Mouse (Mus musculus): ENCODE data around the gene Ube2d1. TPM values are rescaled to one million over a fixed set of nuclear protein-coding genes. Genes with fewer than 3 reads are reported as not detected.

Ube2d1 gene
- polyA plus RNA-seq, 1 experiment from 2014 or later = 53.5 TPM

DNA sequence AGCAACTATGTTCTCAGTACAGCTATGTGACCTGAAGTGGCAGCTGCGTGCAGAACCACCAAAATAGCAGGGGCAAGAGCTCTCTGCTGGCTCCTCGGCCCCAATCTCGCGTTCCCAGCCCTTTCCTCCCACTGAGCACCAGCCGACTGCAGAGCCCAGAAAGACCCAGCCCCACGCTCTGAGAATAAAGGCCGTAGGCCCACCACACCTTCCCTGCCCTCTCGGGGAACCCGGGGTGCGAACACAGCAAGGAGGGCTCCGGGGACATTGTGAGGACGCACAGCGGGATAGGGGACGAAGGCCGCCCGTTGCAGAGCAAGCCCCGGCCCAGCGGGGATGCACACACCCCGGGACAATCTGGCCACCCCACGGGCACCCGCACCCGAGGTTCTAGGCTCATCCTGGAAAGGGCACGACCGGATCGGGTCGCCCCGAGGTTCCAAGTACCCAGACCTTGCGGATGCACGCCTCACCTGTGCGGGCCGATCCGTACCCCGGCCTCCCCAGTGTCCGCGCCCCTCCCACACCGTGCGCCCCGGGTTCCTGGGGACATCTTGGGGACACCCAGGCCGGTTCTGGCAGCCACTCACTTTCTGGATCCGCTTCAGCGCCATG, 444 bp downstream of the Ube2d1 start:
- peak overlapping the region; percentile 2; the same call in 1 of the 2 replicates for H3K27ac ChIP-seq
- no peaks in the 10 kb centered on the region for H3K36me3 ChIP-seq
- peak; percentile 78 for ATAC-seq (ENCODE audit: borderline replicate concordance, extremely low read depth, low FRiP score, low TSS enrichment)
- peak overlapping the region; percentile 84 for H3K4me2 ChIP-seq
- peak overlapping the region; percentile 98 for H3K4me3 ChIP-seq
- no peaks in the 10 kb centered on the region for H3K9me3 ChIP-seq
- peaks cover 11% of the 10 kb centered on the region; the same call in 1 of the 2 replicates for H3K4me1 ChIP-seq
- peak overlapping the region; percentile 92 for H3K9ac ChIP-seq
- H3K27me3 ChIP-seq = no peaks in the 10 kb centered on the region; the same call in 1 of the 2 replicates
- under 1% methylated on average over 41 of the region's 41 CpGs for WGBS

DNA sequence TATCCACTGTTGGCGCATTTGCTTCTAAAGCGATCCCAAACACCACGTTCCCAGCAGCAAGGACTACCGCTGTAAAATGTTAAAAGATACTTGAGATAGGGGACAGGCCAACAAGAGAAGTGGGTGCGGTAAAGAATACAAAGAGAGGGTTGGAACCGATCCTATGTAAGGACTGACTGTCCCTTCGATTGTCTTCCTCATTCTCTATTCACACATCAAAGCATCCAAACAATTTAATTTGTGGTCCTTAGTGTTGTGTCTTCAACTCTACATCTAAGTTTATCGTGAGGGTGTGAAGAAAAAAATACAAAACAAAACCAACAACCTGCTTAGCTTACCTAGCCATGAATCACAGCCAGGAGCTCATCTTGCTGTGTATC, 941 bp downstream of the Ube2d1 start:
- no peaks in the 10 kb centered on the region for H3K9me3 ChIP-seq
- H3K27me3 ChIP-seq = no peaks in the 10 kb centered on the region; the same call in 1 of the 2 replicates
- H3K27ac ChIP-seq = no peak overlapping the region
- peaks cover 11% of the 10 kb centered on the region; the same call in 1 of the 2 replicates for H3K4me1 ChIP-seq
- H3K36me3 ChIP-seq = no peaks in the 10 kb centered on the region
- H3K4me2 ChIP-seq = peak overlapping the region; percentile 84
- ATAC-seq (ENCODE audit: borderline replicate concordance, extremely low read depth, low FRiP score, low TSS enrichment) = no peak
- peak overlapping the region; percentile 92 for H3K9ac ChIP-seq
- 8% methylated on average over 8 of the region's 8 CpGs for WGBS
- peak overlapping the region; percentile 98 for H3K4me3 ChIP-seq

DNA sequence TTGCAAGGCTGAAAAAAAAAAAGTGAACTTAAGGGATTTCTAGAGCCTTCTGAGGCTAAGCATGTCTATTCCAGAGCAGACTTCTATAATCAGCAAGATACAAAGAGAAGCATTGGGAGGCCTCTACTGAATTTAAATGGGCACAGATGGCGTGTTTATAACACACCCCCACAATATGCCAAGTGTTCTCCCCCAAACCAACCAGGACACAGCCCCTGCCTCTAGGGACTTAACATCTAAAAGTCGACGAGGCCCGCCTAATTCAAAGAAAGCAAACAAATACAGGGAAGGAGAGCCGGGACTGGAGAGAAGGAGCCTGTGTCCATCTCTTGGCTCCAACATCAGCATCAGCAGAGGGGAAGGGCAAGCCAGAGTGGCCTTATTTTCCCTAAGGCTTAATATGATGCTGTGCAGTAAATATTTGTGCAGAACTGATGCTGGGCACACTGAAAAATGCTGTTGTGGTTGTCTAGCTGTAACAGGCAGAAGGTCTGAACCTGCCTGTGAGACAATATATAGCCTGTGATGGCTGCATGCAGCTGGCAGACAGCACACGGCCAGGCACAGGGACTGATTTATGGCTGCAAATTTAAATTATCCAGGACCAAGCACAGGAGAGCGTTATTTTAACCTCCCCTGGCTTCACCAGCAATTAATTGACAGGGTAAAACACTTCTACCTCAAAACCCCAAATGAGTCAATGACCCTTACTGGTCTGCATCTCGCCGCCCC, 11.9 kb downstream of the Ube2d1 start:
- Histone ChIP-seq H3K9me3 (no peaks in the 10 kb centered on the region), H3K36me3 (no peaks in the 10 kb centered on the region), H3K4me2 (no peak overlapping the region), H3K4me1 (no peaks in the 10 kb centered on the region), H3K27me3 (no peaks in the 10 kb centered on the region), H3K9ac (no peak overlapping the region), H3K27ac (no peak overlapping the region), H3K4me3 (no peak overlapping the region)
- no peak for ATAC-seq (ENCODE audit: borderline replicate concordance, extremely low read depth, low FRiP score, low TSS enrichment)
- WGBS = 53% methylated on average over 9 of the region's 9 CpGs

DNA sequence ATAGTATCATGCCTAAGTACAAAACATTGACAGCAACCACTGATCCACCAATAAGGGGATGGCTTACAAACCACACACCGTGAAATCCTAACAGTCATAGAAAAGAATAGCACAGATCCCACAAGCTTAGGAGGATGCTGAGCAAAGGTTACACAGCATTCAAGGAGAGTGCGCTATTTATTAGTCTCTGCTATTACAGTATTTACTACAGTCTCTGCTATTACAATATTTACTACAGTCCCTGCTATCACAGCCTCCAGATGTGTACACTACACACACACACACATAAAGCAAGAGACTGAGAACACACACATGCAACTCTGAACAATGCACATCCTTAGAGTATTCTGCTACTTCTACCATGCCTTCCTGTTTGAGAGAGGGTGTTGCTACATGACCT, 17.1 kb downstream of the Ube2d1 start:
- H3K27ac ChIP-seq = no peak overlapping the region
- H3K4me3 ChIP-seq = no peak overlapping the region
- H3K36me3 ChIP-seq = no peaks in the 10 kb centered on the region
- H3K9ac ChIP-seq = no peak overlapping the region
- no peak overlapping the region for H3K4me2 ChIP-seq
- no peak for ATAC-seq (ENCODE audit: borderline replicate concordance, extremely low read depth, low FRiP score, low TSS enrichment)
- 82% methylated on average over 2 of the region's 2 CpGs for whole genome bisulfite sequencing
- no peaks in the 10 kb centered on the region for H3K4me1 ChIP-seq
- no peaks in the 10 kb centered on the region for H3K27me3 ChIP-seq
- H3K9me3 ChIP-seq = no peaks in the 10 kb centered on the region

DNA sequence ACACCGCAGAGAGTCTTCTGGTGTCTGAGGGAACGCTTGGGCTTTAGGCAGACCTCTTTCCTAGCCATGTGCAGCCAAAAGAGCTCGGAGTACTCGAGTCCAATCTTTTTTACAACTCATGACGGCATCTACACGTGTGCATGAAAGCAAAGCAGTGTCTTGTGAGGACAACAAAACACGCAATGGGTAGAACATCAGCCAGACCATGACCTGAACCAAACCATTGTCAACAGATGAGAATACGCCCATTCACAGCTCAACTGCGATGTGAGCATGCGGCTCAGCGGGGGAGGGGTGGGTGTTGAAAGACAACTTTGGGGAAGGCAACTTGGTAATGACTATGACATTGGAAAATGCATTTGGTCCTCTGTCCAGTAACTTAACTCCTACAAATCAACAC, 17.6 kb downstream of the Ube2d1 start:
- H3K9me3 ChIP-seq = no peaks in the 10 kb centered on the region
- no peak overlapping the region for H3K4me3 ChIP-seq
- ATAC-seq (ENCODE audit: borderline replicate concordance, extremely low read depth, low FRiP score, low TSS enrichment) = no peak
- H3K4me1 ChIP-seq = no peaks in the 10 kb centered on the region
- no peaks in the 10 kb centered on the region for H3K27me3 ChIP-seq
- WGBS = 80% methylated on average over 11 of the region's 11 CpGs
- H3K9ac ChIP-seq = no peak overlapping the region
- no peak overlapping the region for H3K4me2 ChIP-seq
- no peak overlapping the region for H3K27ac ChIP-seq
- H3K36me3 ChIP-seq = no peaks in the 10 kb centered on the region

DNA sequence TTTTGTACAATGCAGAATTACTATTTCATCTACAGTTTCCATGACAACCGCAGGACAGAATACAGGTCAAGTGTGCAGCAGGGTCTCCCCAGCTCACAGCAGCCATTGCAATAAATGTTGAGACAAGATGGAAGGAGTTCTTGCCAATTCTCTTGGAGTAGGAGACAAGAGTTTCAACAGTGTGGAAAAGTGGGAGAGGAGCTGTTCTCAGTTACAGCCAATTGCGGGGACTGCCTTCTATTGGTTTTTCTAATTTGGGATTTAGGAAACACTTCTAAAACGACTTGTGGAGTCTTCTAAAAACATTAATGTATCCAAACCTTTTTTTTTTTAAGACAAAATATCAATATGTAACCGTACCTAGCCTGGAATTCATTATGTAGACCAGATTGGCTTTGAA, 20.0 kb downstream of the Ube2d1 start:
- Histone ChIP-seq H3K4me2 (no peak overlapping the region), H3K27ac (no peak overlapping the region), H3K27me3 (no peaks in the 10 kb centered on the region), H3K36me3 (0 out of 2 replicates have a peak, but pooled peaks cover 8% of the 10 kb centered on the region), H3K9me3 (no peaks in the 10 kb centered on the region), H3K9ac (no peak overlapping the region), H3K4me3 (no peak overlapping the region), H3K4me1 (no peaks in the 10 kb centered on the region)
- no peak for ATAC-seq (ENCODE audit: borderline replicate concordance, extremely low read depth, low FRiP score, low TSS enrichment)
- 81% methylated on average over 4 of the region's 4 CpGs for WGBS

DNA sequence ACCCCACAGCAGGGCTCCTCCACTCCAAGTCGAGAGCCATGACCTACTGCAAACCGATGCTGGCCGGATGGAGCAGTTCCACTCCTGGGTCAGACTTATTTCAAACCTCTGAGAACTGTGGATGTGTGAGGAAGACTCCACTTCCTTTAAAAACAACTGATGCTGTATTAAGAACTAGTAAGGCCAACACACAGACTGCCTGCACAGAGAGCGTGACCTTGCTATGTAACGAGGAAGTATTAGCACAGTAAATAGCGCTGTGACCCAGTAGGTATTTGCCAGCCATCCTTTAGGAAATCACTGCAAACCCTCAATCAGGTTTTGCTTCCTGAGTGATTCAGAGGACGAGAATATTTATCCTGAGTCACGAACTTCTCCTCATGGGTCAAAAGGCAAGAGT, 23.4 kb downstream of the Ube2d1 start:
- Histone ChIP-seq H3K27me3 (no peaks in the 10 kb centered on the region), H3K4me3 (no peak overlapping the region), H3K36me3 (peaks cover 17% of the 10 kb centered on the region), H3K9me3 (no peaks in the 10 kb centered on the region), H3K27ac (no peak overlapping the region), H3K4me2 (no peak overlapping the region), H3K4me1 (no peaks in the 10 kb centered on the region), H3K9ac (no peak overlapping the region)
- no peak for ATAC-seq (ENCODE audit: borderline replicate concordance, extremely low read depth, low FRiP score, low TSS enrichment)
- 65% methylated on average over 8 of the region's 8 CpGs for WGBS

DNA sequence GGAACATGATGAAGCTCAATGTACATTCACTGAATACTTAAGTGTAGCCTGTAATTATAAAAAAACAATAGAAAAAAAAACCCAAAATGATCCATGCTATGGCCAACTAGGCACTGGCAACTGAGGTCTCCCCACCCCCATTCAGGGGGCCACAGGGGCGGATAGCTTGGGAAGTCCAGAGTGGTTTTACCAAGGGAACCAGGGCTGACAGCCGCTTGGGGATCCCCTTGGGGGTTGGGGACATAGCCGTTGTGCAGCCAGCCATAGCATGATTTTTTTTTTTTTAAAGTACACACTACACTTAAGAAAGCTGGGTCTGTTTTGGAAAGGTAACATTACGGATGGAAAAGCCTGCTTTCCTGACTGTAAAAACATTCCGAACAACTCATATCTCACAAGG, 26.1 kb downstream of the Ube2d1 start:
- Histone ChIP-seq H3K9ac (no peak overlapping the region), H3K4me2 (no peak overlapping the region), H3K9me3 (no peaks in the 10 kb centered on the region), H3K4me3 (no peak overlapping the region), H3K27ac (no peak overlapping the region), H3K27me3 (no peaks in the 10 kb centered on the region), H3K4me1 (no peaks in the 10 kb centered on the region), H3K36me3 (peaks cover 27% of the 10 kb centered on the region)
- ATAC-seq (ENCODE audit: borderline replicate concordance, extremely low read depth, low FRiP score, low TSS enrichment) = no peak
- WGBS = 83% methylated on average over 5 of the region's 5 CpGs

DNA sequence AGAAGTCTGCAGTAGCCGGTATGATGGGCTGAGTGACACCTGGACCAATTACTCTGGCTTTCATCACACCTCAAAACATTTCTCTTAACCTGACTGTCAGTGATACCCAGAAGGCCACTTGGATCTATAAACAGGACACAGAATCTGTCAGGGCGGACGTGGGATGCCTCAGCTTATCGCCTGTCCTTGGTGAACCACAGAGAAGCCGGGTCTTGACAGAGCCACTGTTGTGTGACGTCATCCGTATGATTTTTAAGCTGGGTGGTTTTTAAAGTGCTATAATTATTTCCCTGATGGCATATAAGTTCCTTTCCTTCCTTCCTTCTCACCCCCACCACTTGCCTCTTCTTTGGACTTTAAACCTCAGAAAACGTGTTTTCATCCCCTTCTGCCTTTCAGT, 26.5 kb downstream of the Ube2d1 start:
- no peak overlapping the region for H3K27ac ChIP-seq
- H3K36me3 ChIP-seq = peaks cover 27% of the 10 kb centered on the region
- WGBS = 79% methylated on average over 8 of the region's 8 CpGs
- no peak overlapping the region for H3K4me2 ChIP-seq
- ATAC-seq (ENCODE audit: borderline replicate concordance, extremely low read depth, low FRiP score, low TSS enrichment) = no peak
- H3K4me1 ChIP-seq = no peaks in the 10 kb centered on the region
- H3K27me3 ChIP-seq = no peaks in the 10 kb centered on the region
- H3K9ac ChIP-seq = no peak overlapping the region
- no peak overlapping the region for H3K4me3 ChIP-seq
- no peaks in the 10 kb centered on the region for H3K9me3 ChIP-seq

DNA sequence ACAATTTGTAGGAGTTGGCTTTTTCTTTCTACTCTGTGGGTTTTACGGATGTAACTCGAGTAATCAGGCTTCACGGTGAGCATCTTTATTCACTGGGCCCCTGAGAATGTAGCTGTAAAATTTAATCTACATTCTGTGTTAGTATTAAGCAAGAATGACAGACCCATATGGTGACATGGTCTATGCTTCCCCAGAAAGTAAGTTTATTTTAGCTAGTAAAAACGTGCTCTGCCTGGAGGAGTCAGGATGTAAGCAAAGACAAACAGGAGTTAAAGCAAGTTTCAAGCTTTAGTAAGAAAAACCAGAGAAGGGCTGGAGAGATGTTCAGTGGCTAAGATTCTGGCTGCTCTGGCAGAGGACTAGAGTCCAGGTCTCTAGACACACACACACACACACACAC, 31.9 kb downstream of the Ube2d1 start:
- Histone ChIP-seq H3K4me2 (no peak overlapping the region), H3K4me1 (no peaks in the 10 kb centered on the region), H3K9ac (no peak overlapping the region), H3K27me3 (no peaks in the 10 kb centered on the region), H3K4me3 (no peak overlapping the region), H3K9me3 (no peaks in the 10 kb centered on the region), H3K36me3 (peaks cover 10% of the 10 kb centered on the region), H3K27ac (no peak overlapping the region)
- no peak for ATAC-seq (ENCODE audit: borderline replicate concordance, extremely low read depth, low FRiP score, low TSS enrichment)
- WGBS = 71% methylated on average over 4 of the region's 4 CpGs

DNA sequence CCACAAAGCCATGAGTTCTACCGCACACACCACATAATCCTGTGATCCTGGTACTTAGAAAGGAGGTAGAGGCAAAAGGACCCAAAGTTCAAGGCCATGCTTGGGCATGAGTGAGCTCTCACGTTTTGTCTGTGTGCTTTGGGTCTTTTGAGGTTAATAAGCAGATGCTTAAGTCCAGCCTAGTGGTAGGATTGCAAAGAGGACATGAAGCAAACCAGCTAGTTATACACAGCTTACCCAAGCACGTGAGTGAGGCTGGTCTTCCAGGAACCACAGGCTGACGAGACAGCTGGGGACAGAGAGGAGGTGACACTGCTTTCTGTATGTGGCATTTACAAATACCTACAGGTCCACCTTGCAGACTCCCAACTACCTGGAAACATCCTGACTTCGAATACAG, 32.6 kb downstream of the Ube2d1 start:
- H3K27ac ChIP-seq = no peak overlapping the region
- H3K36me3 ChIP-seq = peaks cover 10% of the 10 kb centered on the region
- H3K4me3 ChIP-seq = no peak overlapping the region
- no peak overlapping the region for H3K4me2 ChIP-seq
- no peaks in the 10 kb centered on the region for H3K4me1 ChIP-seq
- no peak overlapping the region for H3K9ac ChIP-seq
- 69% methylated on average over 5 of the region's 5 CpGs for WGBS
- no peaks in the 10 kb centered on the region for H3K27me3 ChIP-seq
- ATAC-seq (ENCODE audit: borderline replicate concordance, extremely low read depth, low FRiP score, low TSS enrichment) = no peak
- no peaks in the 10 kb centered on the region for H3K9me3 ChIP-seq

DNA sequence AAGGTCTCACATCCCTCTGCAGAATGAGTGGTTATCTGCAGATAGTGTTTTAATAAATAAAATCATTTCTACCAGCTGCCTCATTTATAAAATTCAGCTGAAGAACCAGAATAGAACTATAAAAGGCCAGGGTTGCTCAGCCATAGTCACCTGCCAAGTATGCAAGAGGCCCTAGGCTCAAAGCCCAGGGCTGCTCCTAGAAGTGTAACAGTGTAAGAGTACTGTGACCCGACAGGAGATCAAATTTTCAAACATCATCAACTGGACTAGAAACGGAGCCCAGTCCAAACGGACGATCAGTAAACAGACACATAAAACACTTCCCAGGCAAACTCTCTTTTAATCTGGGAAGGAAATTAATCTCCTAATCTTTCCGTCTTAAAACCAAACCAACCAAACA, 33.2 kb downstream of the Ube2d1 start:
- H3K27me3 ChIP-seq = no peaks in the 10 kb centered on the region
- no peaks in the 10 kb centered on the region for H3K9me3 ChIP-seq
- no peak overlapping the region for H3K4me3 ChIP-seq
- WGBS = 61% methylated on average over 5 of the region's 5 CpGs
- no peak overlapping the region for H3K9ac ChIP-seq
- H3K27ac ChIP-seq = no peak overlapping the region
- peaks cover 10% of the 10 kb centered on the region for H3K36me3 ChIP-seq
- ATAC-seq (ENCODE audit: borderline replicate concordance, extremely low read depth, low FRiP score, low TSS enrichment) = no peak
- no peaks in the 10 kb centered on the region for H3K4me1 ChIP-seq
- no peak overlapping the region for H3K4me2 ChIP-seq
